Mouse (Mus musculus): ENCODE data around the gene Nt5e.
A peak's percentile ranks its signal among the peaks of the same experiment; 100 is the strongest.
"Not testable (repeated sequence)": the region's sequence is repeated elsewhere in the genome, so short reads cannot be mapped to it uniquely, and the experiment has no call there.

Nt5e gene

GRCm38 (mm10) chr9:88326930-88327901, at the start of gene Nt5e:
Gene Nt5e (plus strand): TSS chr9:88327197.
- DNase-seq, result peak; percentile 77 to 79

GRCm38 (mm10) chr9:88277588-88277987, 49.4 kb upstream of the Nt5e start:
- DNase-seq, result no peak

- DNase-seq, result no peak
Observed at GRCm38 (mm10) chr9:88279728-88280127, 47.3 kb upstream of the Nt5e start.

DNA sequence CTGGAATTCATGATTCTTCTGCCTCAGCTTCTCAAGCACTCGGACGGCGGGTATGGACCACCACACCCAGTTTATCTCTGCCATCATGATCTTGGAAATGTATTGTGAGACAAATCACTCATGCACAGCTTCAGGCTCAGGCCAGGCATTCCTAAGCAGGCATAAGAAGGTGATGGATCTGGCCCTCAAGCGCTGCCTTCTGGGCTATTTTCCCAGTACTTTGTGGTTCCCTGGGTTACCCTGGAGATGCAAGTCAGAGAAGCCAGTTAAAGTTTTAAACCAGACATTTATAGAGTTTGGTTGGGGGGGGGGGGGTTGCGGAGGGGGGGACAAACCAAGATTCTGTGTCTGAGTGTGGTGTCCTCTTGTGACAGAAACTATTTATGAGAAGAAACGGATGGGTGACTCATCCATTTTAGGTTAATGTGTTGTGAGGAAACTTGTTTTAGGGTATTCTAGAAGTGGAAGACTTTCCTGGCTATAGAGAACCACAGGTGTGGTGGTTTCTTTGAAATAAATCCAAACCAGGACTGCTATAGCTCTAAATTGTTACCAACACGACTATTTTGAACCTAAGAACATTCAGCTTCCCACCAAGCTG, 37.3 kb upstream of the Nt5e start:
- DNase-seq, result no peak

GRCm38 (mm10) chr9:88292836-88293370, 34.1 kb upstream of the Nt5e start:
- DNase-seq, result no peak

DNA sequence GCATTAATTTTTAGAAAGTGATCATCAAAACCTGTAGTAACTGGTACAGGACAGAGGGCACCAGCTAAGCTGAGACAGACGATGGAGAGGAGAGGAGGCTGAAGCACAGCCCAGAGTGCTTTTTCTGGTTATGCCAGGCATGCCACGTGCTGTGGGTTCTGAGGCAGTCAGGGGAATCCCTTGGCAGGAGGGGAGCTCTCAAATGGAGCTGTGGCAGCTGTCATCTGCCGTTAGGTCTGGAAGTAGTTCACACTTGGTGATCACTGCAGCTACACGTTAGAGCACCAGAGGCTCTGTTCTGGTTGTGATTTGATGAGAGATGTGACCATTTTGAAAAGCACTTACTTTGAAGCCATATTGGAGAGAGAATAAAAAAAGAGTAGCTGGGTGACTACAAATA, 31.2 kb upstream of the Nt5e start:
- DNase-seq, result peak in 1 of 2 experiments; percentile 6

DNA sequence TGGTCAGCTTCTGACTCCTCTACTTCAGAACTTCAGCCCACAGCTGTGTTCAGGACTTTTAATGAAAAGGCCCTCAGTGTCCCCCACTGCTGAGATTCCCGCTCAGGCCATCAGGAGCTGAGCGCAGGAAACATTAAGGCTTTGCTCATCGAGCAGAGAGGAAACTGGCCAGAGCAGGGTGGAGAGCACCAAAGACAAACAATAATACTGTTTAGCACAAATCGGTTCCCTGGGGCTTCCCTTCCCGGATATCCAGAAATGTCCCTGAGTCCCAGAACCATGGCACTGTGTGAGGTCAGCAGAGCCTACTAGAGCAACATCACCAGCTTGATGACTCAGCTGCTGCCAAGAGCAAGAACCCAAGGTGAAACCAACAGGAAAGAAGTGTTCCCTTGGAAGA, 30.7 kb upstream of the Nt5e start:
- no peak for DNase-seq

GRCm38 (mm10) chr9:88297244-88297643, 29.8 kb upstream of the Nt5e start:
- DNase-seq, result not testable (repeated sequence)

DNA sequence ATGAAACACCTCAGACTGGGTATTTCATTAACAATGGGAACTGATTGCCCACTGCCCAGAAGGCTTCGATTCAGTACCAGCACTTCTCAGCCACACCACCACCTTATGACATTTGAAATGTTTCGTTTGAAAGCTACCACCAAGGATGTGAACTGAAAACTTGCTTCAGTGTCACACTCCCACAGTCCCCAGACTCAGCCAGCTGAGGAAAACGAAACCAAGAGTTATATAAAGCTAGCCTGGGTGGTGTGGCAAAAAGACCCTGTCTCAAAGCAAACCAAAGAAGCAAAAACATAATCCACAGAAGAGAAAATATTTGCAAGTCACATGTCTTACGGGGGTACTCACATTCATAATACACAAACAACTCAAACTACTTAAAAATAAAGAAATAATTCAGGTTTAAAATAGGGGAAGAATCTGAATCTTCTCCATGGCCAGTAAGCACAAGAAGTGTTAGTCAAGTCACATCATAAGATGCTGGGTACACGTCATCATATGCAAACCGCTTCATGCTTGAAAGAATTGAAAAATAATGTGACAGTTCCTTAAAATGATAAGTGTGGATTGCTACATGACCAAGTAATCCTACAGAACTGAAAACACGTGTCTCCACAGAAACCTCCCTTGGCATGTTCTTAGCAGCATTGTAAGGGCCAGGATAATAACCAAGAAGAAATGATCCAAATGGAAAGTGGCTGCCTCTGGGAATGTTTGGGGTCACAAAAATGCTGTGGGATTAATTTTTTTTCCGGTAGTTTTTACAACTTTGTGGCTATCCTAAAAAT, 28.9 kb upstream of the Nt5e start:
- no peak for DNase-seq

DNA sequence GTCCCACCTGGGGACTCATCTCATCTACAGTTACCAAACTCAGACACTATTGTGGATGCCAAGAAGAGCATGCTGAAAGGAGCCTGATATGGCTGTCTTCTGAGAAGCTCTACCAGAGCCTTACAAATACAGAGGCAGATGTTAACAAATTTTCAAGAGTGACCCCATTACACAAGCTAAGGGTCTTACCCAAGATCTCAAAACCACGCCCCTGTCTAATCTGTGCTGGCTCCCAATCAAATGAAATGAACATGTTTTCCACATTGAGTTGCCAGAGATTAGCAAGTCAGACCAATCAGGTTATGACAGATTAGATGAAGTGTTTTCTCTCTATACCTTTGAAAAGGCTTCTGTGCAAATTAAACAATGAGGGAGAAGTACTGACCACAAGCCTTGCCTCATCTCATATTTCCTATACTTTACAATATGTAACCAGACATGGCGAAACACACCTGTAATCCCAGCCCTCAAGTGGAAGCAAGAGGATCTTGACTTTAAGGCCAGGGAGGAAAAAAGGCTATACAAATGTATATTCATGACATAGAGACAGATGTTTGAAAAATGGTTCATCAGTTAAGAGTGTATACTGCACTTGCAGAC, 19.9 kb upstream of the Nt5e start:
- no peak for DNase-seq

DNA sequence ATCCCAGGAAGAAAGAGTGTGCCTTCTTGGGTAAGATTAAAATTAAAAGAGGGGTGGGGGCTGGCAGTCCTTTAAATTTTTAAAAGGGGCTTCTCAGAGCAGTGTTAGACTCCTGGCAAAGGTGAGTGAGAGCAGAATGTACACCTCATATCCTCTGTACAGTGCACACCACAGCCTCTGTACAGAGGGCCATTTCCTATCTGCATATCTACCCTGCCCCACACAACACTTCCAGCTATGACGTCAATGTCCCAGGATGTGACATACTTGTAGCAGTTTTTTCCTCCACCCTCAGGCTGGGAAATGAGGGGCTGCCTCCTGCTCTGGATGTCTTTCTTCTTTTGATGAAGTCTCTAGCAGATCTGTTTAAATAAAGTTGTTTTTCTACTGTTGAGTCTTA, 17.9 kb upstream of the Nt5e start:
- DNase-seq, result no peak

DNA sequence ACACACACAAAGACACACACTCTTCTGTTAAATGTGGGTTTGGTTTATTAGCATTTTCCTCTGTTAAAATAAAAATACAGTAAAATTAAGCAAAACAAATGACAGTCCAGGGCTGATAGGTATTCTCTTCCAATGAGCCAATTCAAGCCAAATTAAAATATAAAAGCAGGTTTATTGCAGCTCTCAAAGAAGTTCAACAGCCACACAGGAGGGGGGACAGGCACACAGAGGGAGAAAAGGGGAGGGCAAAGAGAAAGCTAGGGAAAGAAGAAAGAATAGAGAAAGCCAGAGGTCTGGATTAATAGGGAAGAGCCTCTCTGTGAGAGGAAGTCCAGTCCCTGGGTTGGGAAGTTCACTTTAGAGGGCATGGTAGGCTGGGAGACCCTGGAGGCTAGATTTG, 7.8 kb upstream of the Nt5e start:
- no peak for DNase-seq

GRCm38 (mm10) chr9:88324616-88325015, 2.4 kb upstream of the Nt5e start:
- DNase-seq, result no peak

DNA sequence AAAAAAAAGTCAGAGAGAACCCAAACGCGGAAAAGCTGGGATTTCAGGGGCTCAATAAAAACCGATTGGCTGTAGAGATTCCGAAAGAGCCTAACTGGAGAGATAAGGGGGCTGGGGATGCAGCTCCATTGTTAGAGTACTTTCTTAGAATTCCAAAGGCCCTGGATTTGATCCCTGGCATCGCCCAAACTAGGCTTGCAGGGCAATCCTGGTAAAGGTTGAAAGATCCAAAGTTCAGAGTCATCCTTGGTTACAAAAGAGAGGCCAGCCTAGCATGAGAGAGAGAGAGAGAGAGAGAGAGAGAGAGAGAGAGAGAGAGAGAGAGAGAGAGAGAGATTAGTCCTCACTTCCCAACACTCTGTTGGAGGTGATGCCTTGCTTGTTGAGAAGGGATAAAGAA, 1.7 kb downstream of the Nt5e start:
- no peak for DNase-seq

DNA sequence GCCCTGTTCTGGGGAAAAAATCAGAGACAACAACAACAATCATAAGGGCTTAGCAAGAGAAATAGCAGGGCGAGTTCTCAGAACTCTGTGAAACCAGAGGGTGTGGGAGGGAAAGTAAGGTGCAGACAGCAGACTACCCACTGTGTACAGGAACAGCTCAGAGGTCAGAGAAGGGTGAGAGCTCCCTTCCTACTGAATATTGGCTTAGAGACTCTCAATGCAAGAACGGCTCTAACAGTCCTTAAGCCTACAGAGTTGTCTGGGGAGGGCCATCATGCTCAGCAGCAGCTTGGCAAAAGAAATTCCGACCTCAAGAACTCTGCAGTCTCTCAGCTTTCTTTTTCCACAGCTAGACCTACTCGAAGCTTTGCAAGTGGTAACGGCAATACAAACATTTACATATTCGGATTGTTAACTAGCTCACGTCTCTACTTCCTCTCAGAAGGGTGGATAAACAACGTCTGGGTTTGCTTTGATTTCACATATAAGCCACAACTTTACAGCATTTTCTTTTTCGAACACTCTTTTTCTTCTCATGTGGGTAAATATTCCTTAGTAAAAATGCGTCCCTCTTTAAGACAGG, 2.3 kb downstream of the Nt5e start:
- no peak for DNase-seq

DNA sequence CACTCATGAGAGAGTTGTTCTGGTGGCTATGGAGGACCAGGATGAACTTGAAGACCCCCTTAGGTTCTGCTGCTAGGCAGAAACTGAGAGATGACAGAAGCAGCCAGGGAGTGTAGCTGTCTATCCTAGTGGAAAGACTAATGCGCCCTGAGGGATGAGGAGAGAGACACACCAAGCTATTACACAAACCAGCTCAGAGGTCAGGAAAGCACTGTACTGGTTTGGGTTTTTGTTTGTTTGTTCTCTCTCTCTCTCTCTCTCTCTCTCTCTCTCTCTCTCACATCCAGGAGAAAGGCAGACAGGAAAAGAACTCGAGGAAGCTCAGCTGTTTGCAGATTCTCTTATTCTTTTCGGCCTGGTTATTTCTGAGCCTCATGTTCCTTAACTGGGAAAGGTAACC, 3.3 kb downstream of the Nt5e start:
- no peak for DNase-seq

- no peak for DNase-seq
Observed at GRCm38 (mm10) chr9:88332447-88332846, 5.5 kb downstream of the Nt5e start.

- DNase-seq, result no peak
Observed at GRCm38 (mm10) chr9:88335839-88336238, 8.8 kb downstream of the Nt5e start.

DNA sequence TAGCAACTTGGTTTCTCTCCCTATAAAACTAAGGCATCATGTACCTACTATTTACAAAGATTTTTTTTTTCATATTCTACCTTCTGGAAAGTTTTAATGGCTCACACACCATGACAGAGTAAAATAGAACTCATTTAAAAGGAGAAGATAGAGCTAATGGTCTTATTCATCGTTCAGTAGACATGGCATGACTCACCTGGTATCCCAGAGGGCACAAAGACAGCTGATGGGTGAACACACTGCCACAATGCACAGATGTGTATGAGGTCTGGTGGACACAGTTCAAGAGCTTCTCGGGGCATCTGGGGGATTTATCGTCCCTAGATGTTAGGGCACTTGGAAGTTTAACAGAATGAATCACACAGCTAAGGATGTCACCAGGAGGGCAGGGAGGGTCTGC, 13.8 kb downstream of the Nt5e start:
- DNase-seq, result no peak

- DNase-seq, result no peak
Observed at GRCm38 (mm10) chr9:88342241-88342640, 15.2 kb downstream of the Nt5e start.

- DNase-seq, result no peak
Observed at GRCm38 (mm10) chr9:88342701-88343100, 15.7 kb downstream of the Nt5e start.

DNA sequence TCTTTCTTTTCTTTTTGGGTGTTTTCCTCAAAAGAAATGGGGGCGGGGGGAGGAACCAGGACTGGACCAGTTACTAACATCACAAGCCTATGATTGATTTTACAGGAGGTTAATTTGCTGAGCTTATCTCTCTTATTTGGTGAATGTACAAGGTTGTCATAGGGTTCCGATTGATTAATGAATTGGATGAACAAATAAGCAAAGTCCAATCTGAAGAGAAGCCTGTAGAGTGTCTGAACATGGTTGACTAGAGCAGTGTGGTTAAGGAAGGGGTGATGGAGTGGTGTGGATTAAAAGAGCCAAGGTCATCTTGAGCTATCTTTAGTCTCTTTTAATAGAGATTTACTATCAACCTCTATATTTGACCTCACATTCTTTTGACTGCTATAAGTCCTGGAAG, 17.4 kb downstream of the Nt5e start:
- DNase-seq, result no peak
